Mouse (Mus musculus) left cerebral cortex, postnatal 36 days (tissue): ENCODE results near the gene Slk. TPM values are rescaled to one million over a fixed set of nuclear protein-coding genes. Genes with fewer than 3 reads are reported as not detected.
"Not testable (repeated sequence)": the region's sequence is repeated elsewhere in the genome, so short reads cannot be mapped to it uniquely, and the experiment has no call there.

ENCODE experiments used
- DNase-seq, 2 experiments: peaks; one replicate each; pipeline ENCODE4 v3.0.0; 2021 to 2022; ENCODE audit warnings: low spot score in 2 of 2, mixed read lengths in 1 of 2
- intact Hi-C: fragments of 180-260 bp; cut with DNase I; formaldehyde crosslinking; loops from one replicate; pipeline ENCODE4 v1.15.1; 2025
- total RNA-seq, 2 experiments: library from RNA; stranded (reverse); gene quantifications; 2 replicates each; pipeline ENCODE4 v1.2.3; 2021

Slk gene
- total RNA-seq, 2 experiments from 2014 or later, result 53.4 to 61.2 TPM

DNA sequence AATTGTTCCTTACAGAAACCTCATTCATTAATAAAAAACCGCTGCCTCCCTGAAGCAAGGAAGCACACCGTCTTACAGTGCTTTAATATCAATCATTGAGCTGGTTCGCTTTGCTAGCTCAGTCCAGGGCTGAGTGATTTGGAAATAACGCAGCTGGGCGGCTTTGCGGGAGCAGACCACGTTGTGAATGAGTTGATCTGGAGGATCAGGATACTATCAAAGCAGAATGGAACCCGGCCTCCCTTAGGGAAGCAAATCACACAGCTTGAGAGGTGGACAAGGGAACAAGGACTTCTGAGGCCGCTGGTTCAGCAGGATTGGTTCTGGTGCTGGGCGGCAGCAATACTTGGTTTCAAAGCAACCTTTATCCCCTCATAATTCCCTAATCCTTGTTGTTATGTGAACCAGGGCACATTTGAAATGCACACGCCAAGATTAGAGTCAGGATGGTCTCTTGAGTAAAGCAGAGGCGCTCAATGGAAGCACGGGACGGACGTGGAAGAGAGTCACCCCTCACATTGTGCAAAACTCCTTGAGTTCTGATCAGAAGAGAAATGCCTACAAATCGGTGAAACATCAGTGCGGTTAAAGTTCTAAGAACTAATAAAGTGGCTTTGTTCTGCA, 14.3 kb upstream of the Slk start:
- intact Hi-C loops, result no loop called here

DNA sequence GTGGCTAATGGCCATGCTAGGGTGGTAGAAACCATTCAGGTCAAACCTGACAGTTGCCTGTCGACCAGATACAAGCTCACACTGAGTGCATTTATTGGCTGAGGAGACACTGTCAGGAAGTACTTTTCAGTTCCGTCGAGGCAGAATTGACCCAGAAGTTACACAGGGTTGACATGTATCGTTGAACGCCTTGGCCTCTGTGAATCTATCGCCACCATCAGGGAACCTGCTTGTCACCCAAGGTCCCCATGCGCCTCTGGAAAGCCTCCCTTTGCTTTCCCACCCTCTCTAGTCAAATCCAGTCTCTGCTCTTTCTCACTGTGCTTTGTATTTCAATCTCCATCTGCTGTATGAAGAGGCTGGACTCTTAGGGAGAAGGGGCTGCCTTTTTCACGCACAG, 13.5 kb upstream of the Slk start:
- intact Hi-C loops, result no loop called here
- DNase-seq, result no peak

More for the DNA sequence above, 14.3 kb upstream of the Slk start:
- no peak for DNase-seq

DNA sequence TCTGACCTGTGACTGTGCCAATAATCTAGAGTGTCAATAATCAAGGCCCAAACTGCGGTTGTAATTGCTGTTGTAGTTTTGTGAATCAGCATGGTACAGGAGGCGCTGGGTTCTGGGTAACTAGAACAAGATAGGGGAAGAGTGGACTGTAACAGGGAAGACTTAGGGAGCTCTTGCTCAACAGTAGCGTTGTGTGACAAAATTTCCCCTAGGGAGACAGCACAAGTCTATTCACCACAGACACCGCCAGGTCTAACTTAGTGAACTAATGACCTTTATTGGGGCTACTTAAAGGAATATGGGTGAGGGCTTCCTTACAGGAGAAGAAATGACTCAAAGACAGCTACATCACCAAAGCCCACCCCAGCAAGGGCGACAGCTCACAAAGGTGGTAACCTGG, 9.4 kb upstream of the Slk start:
- intact Hi-C loops, result no loop called here
- DNase-seq, result no peak

DNA sequence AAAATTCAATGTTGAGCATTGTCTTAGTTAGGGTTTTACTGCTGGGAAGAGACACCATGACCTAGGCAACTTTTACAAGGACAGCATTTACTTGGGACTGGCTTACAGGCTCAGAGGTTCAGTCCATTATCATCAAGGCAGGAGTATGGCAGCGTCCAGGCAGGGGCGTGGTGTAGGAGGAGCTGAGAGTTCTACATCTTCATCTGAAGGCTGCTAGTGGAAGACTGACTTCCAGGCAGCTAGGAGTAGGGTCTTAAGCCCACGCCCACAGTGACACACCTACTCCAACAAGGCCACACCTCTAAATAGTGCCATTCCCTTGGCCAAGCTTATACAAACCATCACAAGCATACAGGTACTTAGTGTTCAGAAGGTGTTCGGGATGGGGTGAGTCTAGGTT, 7.5 kb upstream of the Slk start:
- DNase-seq, intact Hi-C loops: not testable (repeated sequence)

DNA sequence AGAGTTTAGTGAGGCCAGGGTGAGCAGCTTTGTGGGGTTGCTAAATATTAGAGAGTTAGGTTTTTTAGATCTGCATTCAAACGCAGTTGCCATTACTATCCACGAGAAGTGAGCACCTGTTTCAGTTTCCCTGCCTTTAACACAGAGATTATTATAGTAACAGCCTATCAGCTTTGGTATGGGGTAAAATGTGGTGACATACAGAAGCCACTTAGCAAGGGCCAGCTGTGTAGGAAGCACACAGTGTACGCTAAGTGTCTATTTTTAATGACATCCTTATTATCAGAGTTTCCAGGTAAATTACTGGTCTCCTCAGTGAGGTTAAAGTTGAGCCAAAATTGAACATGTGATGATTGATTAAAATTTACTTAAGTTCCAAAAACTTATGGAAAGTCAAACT, 5.8 kb upstream of the Slk start:
- no peak for DNase-seq
- intact Hi-C loops, result no loop called here

DNA sequence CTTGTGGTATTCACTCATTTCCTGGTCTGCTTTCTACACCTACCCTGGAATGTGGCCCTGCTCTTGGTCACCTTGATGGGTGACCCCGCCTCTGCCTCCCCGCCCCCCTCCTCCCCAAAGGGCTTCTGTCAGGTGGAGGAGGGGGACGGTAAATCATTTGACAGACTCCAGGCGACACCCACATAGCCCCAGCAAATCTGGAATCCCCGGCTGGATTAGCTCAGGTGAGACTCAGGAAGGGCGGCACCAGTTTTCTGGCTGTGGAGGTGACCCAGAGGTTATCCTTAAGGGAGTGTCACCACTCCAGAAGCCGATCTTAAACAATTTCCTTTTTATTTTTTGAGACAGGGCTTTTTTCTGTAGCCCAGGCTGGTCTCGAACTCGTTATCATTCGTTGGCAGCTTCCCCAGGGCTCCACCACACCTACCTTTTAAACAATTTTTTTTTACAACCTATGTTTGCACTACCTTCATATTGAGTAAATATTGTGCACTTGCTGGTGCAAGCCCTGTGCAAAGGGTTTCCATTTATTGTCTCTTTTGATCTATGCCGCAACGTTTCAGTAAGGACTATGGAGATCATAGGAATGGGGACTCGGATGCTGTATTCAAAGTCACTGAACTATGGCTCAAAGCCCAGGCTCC, 775 bp upstream of the Slk start:
- intact Hi-C loops, result loop anchor here (2.0 kb wide), 1 partner anchor 152 kb away; the partner anchor contains the start of gene Sfr1
- DNase-seq, result no peak

DNA sequence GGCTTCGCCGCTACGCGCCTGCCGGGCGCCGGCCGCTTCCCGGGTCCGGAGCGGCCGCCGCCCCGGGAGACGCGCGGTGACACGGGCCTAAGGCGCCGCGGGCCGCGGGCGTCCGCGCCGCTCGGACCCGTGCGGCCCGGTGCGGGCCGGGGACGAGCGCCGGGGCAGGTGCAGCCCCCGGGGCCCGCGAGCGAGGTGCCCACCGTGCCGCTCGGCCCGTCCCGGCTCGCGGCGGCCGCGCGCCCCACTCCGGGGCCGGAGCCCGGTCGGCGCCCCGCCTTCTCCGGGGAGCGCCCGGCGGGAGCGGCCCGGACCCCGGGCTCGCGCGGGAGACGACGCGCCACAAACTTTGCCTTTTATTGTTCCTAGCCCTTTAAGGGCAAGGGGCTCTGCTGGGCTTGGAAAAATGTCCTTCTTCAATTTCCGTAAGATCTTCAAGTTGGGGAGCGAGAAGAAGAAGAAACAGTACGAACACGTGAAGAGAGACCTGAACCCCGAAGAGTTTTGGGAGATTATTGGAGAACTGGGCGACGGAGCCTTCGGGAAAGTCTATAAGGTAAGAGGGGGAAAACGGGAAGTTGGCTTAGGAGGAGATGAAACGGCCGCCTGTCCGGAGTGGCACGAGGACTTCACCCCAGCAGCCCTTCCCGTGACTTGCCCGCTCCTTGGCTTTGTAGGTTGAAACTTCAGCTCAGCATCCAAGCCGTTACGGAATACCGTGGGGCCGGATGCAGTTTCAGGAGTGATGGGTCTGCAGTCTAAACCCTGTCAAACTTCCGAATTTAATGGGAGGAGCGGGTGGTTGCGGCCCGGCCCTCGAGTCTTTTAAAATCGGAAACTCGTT, 532 bp downstream of the Slk start:
- peak; percentile 13 to 17 for DNase-seq
- intact Hi-C loops, result loop anchor here (2.0 kb wide), 3 partner anchors 43 to 151 kb away; partner anchors contain the start of genes Sfr1 and Stn1

DNA sequence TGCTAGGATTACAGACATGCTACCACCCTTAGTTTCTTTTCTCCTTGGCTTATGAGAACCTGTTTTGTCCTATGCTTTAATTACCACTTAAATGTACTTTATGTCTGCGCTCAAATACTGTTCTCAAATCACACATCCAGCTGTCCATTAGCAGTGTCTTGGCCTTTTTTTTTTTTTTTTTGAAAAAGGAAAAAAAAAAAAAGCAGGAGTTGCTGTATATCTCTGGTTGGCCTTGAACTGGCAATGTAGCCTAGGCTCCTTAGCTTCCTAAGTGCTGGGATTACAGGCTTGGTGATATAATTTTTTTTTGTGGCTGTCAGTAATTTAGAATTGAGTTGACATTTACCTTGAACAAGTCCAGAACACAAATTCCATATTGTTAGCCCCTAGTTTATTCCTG, 6.3 kb downstream of the Slk start:
- intact Hi-C loops, result no loop called here
- no peak for DNase-seq

DNA sequence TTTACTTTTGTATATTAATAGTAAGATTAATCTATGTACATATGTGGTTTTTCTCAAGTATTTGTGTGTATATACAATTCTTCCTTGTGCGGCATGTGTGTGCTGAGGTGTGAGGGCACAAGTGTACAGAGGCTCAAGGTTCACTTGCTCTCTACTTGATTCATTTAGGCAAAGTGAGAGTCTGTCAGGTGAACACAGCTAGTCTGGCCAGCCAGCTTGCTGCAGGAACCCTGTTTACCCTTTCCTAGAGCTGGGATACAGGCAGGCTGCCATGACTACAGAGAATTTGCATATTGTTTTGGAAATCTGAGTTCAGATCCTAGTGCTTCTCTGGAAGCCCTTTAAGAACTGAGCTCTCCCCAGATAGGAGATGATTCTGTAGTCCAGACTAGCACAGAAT, 7.5 kb downstream of the Slk start:
- intact Hi-C loops, result no loop called here
- DNase-seq, result no peak

DNA sequence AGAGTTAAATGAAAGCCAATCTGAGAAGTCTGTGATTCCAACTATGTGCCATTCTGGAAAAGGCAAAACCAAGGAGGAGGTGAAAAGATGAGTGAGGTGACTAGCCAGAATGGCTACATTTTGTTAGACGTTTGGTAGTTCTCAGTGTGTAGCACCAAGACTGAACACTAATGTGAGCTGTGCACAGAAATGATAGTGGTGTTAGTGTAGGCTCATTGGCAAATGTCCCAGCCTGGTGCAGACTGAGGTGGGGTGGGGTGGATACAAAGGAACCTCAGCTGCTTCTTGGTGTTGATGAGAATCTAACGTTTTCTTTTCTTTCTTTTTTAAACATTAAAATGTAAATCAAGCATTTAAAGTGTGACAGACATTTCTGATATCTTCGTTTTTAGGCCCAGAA, 29.0 kb downstream of the Slk start:
- DNase-seq, result no peak
- intact Hi-C loops, result no loop called here

DNA sequence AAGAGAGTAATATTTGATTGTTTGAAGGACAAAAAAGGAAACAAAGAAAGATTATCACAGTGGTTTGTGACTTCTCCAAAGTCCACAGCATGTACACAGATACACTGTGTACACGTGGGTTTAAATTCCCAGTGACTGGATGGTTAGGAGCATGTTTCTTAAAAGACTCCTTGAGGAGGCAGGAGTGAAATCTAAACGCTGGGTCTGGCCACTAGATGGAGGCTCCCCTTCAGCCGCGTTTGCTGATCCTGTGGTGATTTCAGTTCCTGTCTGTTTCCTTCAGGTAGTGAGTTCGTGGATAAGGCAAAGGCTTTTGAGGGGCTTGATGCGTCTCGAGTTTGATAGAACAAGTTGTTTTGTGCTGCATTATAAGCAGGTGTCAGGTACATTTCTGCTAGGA, 34.0 kb downstream of the Slk start:
- DNase-seq, result no peak
- intact Hi-C loops, result no loop called here

DNA sequence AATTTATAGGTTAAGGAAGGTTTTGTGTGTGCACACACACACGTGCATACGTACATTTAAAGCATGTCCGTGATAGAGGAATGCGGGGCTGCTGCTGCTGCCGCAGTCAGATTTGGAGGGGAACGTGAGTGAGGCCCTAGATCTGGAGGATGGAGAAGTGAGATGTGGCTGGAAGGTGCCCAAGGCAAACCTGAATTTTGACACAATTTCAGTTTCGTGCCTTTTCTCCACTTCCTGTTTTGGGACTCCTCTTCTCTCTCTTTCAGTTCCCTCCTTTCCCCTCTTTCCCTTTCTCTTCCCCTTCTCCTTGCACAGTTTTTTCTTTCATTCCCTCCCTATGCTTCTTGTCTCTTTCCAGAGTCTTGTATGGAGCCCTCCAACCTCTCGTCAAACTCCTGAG, 42.0 kb downstream of the Slk start:
- DNase-seq, result no peak
- intact Hi-C loops, result loop anchor here (10.0 kb wide), 1 partner anchor 267 kb away; no protein-coding TSS in a partner anchor

DNA sequence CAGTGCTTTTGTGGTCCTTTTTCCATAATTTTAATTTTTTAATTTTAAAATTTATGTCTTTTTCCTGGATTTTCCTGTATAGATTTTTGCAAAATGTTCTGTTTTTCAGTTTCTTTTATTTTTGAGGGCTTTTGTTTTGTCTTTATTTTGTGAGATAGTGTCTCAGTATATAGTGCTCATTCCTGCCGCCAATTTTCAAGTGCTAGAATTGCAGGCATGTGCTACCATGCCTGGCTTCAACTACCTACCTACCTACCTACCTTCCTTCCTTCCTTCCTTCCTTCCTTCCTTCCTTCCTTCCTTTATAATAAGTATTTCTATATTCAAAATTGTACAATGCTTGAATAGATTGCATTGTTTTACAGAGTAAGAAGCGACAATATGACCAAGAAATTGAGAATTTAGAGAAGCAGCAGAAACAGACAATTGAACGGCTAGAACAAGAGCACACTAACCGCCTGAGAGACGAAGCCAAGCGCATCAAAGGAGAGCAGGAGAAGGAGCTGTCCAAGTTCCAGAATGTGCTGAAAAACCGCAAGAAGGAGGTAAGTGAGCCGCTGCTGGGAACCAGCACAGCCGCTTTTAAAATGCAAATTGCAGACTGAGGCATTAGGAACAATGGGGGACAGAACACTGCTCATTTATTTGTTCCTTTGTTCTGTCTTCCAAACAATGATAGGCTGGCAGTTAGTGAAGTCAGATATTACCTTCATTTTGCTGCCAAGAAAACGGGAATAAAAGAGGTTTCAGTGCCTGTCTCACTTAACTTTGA, 45.6 kb downstream of the Slk start:
- no peak for DNase-seq
- intact Hi-C loops, result loop anchor here (10.0 kb wide), 1 partner anchor 270 kb away; no protein-coding TSS in a partner anchor

DNA sequence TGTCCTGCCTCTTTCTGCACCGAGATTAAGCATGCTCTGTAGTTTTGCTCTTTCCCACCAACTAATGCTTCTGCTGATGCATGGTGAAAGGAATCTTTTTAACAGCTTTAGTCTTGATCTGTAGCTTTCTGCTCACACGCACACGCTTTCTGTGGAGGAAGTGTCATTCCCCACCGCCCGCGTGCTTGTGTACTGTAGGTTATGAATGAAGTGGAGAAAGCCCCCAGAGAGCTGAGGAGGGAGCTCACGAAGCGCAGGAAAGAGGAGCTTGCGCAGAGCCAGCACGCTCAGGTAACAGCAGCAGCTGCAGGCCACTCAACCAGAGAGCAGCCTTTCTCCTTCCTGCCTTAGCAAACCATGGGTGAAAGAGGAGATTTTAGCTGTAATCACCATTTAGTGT, 48.0 kb downstream of the Slk start:
- peak in 1 of 2 experiments; percentile 35 for DNase-seq
- intact Hi-C loops, result loop anchor here (10.0 kb wide), 1 partner anchor 273 kb away; no protein-coding TSS in a partner anchor

DNA sequence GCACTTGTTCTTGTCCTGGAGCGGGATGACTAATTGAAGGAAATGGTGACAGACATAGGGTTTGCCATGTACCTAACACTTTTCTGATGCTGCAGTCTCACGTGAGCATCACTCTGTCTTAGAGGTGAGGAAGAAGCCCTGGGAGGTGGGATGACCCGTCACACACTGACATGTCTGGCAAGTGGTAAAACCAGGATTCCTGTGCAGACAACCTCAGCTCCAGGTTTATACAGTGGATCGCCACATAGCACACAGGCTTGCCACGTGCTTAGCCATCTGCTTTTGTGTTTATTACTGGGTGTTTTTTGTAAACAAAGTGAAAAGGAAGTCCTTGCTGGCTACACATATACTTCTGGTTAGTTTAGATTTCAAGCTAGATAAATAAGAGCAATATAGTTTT, 49.6 kb downstream of the Slk start:
- intact Hi-C loops, result loop anchor here (10.0 kb wide), 1 partner anchor 274 kb away; no protein-coding TSS in a partner anchor
- DNase-seq, result no peak

DNA sequence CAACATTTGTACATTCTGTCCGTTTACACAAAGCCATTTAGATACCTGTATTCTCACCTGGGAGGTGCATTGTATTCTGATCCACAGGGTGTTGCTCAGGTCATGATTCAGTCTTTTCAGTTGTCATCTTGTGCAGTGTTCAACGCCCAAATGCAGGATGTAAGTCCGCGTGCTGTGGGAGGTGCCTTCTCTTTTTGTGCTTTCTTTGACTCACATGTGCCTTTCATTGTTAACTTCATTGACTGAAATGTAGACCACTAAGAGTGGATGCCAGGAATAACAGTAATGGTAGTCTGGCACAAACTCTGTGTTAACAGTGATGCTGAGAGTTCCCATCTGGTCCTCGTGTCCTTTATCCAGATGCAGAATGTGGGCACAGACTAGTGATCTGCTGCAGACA, 50.9 kb downstream of the Slk start:
- intact Hi-C loops, result no loop called here
- no peak for DNase-seq

DNA sequence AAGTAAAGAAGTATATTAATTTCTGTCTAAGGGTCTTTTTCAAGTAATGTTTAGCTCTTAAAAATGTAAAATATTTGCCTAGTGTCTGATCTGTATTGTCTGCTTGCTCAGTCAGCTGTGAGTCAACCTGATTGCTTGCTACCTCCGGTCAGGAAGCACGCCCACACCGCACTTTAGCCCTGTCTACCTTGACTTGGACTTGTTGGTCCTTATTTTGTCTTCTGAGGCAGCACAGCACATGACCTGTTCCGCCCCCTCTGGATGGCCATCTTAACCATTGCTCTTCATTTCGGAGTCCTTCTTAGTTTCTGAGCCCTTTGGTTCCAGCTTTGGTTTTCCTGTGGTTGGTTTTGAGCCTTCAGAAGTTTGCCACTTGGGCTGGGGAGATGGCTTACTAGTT, 52.3 kb downstream of the Slk start:
- no peak for DNase-seq
- intact Hi-C loops, result no loop called here

DNA sequence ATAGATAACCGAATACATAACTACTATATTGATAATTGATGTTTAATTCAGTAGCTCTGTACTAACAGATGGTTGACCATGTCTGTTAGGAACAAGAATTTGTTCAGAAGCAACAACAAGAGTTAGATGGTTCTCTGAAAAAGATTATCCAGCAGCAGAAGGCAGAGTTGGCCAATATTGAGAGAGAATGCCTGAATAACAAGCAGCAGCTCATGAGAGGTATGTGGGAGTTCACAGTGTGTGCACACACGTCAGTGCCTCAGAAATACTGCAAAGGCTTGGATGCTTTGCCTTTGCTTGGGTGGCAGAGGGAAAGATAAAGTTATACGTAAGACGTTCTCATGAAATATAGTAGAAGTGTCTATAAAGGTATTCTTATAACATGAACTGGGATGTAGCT, 55.9 kb downstream of the Slk start:
- DNase-seq, result no peak
- intact Hi-C loops, result no loop called here

DNA sequence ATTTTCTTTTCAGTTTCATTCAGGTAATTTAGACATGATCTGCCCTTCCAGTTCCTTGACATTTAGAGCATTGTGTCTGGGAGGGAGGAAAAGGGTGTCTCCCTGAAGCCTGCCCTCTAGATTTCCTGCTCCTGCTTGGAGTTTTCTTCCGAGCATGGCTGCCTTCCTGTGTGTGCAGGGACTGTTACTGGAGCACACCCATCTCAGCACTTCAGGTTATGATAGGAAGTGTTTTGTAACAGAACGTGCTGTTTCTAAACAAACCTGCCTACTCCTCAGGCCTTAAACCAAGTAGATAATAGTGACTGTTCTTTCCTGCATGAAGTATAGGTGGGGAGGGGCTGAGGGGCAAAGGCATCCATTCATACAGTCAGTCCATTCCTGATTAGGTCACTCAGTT, 64.4 kb downstream of the Slk start:
- no peak for DNase-seq
- intact Hi-C loops, result no loop called here

DNA sequence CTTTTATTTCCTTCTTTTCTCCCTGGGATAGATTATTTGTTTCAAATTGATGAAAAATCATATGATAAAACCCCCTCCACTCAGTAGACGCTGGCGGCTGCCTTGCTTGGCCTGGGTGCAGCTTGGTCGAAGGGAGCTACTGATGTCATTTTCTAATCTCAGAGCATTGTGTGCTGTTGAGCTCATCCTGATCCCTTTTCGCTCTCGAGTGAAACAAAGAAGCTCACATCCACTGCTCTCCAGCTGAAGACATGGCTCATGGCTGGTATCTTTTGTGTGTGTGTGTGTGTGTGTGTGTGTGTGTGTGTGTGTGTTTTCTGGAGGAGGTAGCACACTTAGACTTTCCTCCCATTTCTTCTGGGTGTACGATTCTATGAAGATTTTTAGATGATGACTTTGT, 66.1 kb downstream of the Slk start:
- intact Hi-C loops, result no loop called here
- no peak for DNase-seq
